Mouse (Mus musculus): ENCODE data around the gene Pald1. TPM values are rescaled to one million over a fixed set of nuclear protein-coding genes. Genes with fewer than 3 reads are reported as not detected.

Gene Pald1
- polyA plus RNA-seq, 1 experiment from 2014 or later, result 23.7 TPM

DNA sequence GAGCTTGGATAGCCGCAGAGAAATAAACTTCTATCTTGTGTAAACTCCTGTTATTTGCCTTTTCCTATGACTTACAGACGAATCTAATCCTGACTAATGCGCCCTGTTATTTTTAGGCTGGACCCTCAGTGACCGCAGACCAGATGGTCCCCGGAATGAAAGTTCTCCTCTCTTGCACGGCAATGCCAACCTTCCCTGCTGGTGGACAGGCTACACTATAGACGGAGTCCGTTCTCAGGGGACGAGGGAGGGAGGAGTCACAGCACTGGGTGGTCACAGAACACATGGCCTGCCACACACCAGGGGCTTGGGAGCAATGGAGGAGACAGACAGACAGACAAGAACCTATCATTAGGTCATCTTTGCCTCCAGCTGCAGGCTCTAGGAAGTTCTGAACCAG is 20.8 kb downstream of the Pald1 start:
- H3K27ac ChIP-seq, result no peak overlapping the region
- no peak for ATAC-seq (replicated peaks)
- H3K9ac ChIP-seq, result no peak overlapping the region
- H3K4me2 ChIP-seq, result no peak overlapping the region
- H3K4me1 ChIP-seq, result no peaks in the 10 kb centered on the region
- no peaks in the 10 kb centered on the region for H3K27me3 ChIP-seq (replicated peaks)
- WGBS, result 77% methylated on average over 9 of the region's 9 CpGs
- no peaks in the 10 kb centered on the region for H3K9me3 ChIP-seq
- H3K4me3 ChIP-seq, result no peak overlapping the region
- no peaks in the 10 kb centered on the region for H3K36me3 ChIP-seq (replicated peaks)

DNA sequence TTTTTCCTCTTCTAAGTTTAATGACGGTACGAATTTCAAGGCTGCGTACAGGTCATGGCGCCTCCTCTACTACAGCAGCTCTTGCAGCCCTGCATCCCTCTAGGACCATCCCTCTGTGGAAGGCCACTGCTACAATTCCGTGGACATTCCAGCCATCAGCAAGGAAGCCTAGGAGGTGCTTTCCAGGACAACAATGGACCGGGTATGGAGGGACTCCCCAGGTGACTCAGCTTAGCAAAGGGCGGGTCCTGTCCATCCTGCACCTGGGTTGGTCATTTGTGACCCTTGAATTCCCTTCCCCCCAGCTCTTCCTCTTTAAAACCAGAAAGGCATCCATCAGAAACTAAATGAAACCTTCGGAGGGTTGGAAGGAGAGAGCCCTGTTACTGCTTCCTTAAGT is 22.7 kb downstream of the Pald1 start:
- Histone ChIP-seq H3K27me3 (replicated peaks) (no peaks in the 10 kb centered on the region), H3K4me3 (no peak overlapping the region), H3K27ac (no peak overlapping the region), H3K9me3 (no peaks in the 10 kb centered on the region), H3K4me1 (no peaks in the 10 kb centered on the region), H3K4me2 (no peak overlapping the region), H3K36me3 (replicated peaks) (no peaks in the 10 kb centered on the region), H3K9ac (no peak overlapping the region)
- ATAC-seq (replicated peaks), result no peak
- 96% methylated on average over 8 of the region's 8 CpGs for WGBS

DNA sequence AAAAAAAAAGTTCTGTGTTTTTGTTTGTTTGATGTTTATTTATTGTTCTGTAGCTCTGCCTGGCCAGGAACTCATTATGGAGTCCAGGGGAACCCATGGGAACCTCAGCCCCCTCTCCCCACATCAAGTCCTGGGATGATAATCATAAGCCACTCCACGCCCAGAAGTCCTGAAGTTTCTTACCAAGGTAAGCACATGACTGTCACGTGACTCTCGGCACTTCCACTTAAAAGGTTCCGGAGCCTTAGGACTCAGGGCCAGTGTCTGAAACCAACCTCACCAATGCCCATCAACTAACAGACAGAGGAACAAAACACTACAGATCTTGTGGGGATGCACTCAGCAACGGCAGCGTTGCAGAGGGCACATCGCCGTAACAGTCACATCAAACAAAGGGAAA is 23.9 kb downstream of the Pald1 start:
- no peaks in the 10 kb centered on the region for H3K4me1 ChIP-seq
- no peak overlapping the region for H3K4me3 ChIP-seq
- no peaks in the 10 kb centered on the region for H3K36me3 ChIP-seq (replicated peaks)
- H3K4me2 ChIP-seq, result no peak overlapping the region
- H3K9ac ChIP-seq, result no peak overlapping the region
- 93% methylated on average over 8 of the region's 8 CpGs for WGBS
- no peaks in the 10 kb centered on the region for H3K27me3 ChIP-seq (replicated peaks)
- no peak for ATAC-seq (replicated peaks)
- H3K27ac ChIP-seq, result no peak overlapping the region
- H3K9me3 ChIP-seq, result no peaks in the 10 kb centered on the region

DNA sequence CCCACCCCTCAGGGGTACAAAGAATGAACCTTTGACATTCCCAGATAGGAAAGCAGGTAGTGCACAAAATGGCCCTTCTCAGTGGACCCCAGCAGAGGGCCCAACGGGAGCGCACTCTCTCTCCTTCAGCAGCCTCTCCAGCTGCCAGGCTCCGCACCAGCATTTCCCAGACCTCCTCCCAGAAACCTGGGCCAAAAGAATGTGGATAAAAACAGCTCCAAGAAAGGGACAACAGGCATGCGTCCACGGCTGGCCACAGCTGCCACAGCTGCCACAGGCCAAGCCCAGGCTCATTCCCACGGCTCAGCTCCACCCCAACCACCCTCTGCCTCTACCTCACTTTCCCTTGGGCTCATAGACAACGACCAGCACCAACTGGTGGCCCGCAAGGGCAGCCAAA is 25.7 kb downstream of the Pald1 start:
- H3K4me3 ChIP-seq, result no peak overlapping the region
- H3K27me3 ChIP-seq (replicated peaks), result no peaks in the 10 kb centered on the region
- WGBS, result 67% methylated on average over 8 of the region's 8 CpGs
- H3K4me2 ChIP-seq, result no peak overlapping the region
- ATAC-seq (replicated peaks), result no peak
- no peak overlapping the region for H3K9ac ChIP-seq
- H3K4me1 ChIP-seq, result no peaks in the 10 kb centered on the region
- H3K9me3 ChIP-seq, result no peaks in the 10 kb centered on the region
- H3K36me3 ChIP-seq (replicated peaks), result no peaks in the 10 kb centered on the region
- no peak overlapping the region for H3K27ac ChIP-seq

DNA sequence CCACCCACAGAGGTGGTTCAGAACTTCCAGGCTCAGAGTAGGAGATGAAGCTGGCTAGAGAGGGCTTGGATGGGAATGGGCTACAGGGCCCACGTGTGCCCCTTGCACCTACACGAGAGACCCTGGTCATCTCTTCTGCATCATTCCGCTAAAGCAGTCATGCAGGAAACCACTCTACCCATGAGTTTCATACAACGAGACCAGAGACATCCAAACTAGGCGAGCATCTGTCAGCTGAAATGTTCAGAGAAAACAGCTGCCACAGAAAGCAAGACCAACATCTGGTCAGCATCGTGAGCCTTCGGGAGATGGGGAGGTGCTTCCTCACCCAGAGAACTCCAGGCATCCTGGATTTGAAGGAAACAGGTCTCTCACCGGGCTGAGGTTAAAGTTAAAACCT is 26.8 kb downstream of the Pald1 start:
- WGBS, result 96% methylated on average over 8 of the region's 8 CpGs
- Histone ChIP-seq H3K27me3 (replicated peaks) (no peaks in the 10 kb centered on the region), H3K4me1 (no peaks in the 10 kb centered on the region), H3K4me3 (no peak overlapping the region), H3K36me3 (replicated peaks) (no peaks in the 10 kb centered on the region), H3K9me3 (no peaks in the 10 kb centered on the region), H3K9ac (no peak overlapping the region), H3K4me2 (no peak overlapping the region), H3K27ac (no peak overlapping the region)
- no peak for ATAC-seq (replicated peaks)

DNA sequence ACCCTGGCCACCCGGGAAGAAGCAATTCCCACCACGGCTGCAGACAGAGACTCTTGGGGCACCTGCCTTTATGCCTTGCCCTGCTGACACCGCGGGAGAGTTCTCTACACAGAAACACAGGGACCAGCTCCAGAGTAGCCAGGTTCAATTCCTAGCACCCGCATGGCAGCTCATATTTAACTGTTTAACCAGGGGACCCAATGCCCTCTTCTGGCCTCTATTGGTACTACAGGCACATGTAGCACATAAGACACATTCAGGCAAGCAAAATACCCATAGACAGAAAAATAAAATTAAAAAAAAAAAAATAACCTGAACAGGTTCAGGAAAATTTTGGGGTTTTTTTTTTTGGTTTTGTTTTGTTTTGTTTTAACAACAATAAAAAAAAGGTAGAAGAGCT is 27.2 kb downstream of the Pald1 start:
- Histone ChIP-seq H3K27me3 (replicated peaks) (no peaks in the 10 kb centered on the region), H3K4me3 (no peak overlapping the region), H3K36me3 (replicated peaks) (no peaks in the 10 kb centered on the region), H3K27ac (no peak overlapping the region), H3K4me1 (no peaks in the 10 kb centered on the region), H3K9me3 (no peaks in the 10 kb centered on the region), H3K9ac (no peak overlapping the region), H3K4me2 (no peak overlapping the region)
- WGBS, result 95% methylated on average over 5 of the region's 5 CpGs
- no peak for ATAC-seq (replicated peaks)

DNA sequence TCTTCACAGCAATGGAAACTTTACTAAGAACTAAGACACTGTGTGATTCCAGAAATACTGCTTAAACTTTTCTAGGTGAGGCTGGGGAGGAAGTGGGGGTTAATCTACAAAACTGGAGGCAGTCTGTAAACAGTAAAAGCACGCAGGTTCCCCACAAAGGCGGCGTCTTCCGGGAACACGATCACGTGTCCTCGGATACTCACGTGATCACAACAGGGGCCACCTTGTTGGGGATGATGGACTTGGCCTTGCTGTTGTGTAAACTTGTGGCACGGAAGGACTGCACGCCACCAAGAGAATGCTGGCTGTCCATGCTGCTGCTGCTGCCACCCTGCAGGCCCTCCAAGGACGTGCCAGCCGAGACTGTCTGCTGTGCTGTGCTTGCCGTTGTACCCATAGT is 27.7 kb downstream of the Pald1 start:
- Histone ChIP-seq H3K27me3 (replicated peaks) (no peaks in the 10 kb centered on the region), H3K9me3 (no peaks in the 10 kb centered on the region), H3K4me3 (no peak overlapping the region), H3K36me3 (replicated peaks) (no peaks in the 10 kb centered on the region), H3K4me1 (no peaks in the 10 kb centered on the region), H3K4me2 (no peak overlapping the region), H3K9ac (no peak overlapping the region), H3K27ac (no peak overlapping the region)
- WGBS, result 97% methylated on average over 13 of the region's 13 CpGs
- ATAC-seq (replicated peaks), result no peak

DNA sequence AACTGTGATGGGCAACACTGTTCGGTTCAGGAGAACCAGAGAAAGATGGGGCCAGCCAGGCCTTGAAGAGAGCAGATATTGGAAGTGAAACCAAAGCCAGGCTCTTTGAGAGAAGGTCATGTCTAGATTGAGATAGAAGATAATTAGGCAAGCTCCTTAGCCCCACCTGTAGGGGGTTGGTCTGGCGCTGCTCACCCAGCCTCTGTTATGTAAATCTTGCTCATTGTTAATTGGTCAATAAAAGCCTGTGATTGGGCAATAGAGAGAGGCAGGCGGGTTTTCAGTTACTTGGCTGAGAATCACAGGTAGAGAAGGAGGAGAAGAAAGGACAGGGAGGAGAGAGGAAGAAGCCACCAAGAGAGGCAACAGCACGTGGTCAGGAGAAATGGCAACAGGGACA is 32.1 kb downstream of the Pald1 start:
- H3K4me3 ChIP-seq, result no peak overlapping the region
- no peak for ATAC-seq (replicated peaks)
- WGBS, result 69% methylated on average over 4 of the region's 4 CpGs
- H3K36me3 ChIP-seq (replicated peaks), result 0 out of 2 replicates have a peak, but pooled peaks cover 10% of the 10 kb centered on the region
- H3K4me1 ChIP-seq, result no peaks in the 10 kb centered on the region
- H3K27ac ChIP-seq, result no peak overlapping the region
- no peak overlapping the region for H3K4me2 ChIP-seq
- H3K27me3 ChIP-seq (replicated peaks), result no peaks in the 10 kb centered on the region
- H3K9ac ChIP-seq, result no peak overlapping the region
- no peaks in the 10 kb centered on the region for H3K9me3 ChIP-seq

DNA sequence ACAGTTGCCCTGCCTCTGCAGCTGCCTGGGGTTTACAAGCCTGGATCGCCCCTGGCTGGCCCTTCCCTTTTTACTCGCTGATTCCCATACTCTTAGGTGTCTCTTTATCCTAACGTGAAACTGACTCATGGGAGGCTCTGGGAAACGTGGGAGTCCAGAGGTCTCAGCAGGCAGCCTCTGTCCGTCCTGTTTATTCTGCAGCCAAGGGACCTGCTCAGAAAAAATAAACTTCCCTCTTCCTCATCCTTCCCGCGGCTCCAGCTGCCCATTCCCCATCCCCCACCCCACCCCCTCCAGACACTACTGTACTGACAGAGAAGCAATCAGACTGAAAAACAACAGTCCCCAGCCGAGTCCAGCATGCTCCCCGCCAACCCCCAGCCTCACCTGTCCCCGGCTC is 37.0 kb downstream of the Pald1 start:
- H3K4me3 ChIP-seq, result no peak overlapping the region
- ATAC-seq (replicated peaks), result no peak
- H3K4me2 ChIP-seq, result no peak overlapping the region
- 0 out of 2 replicates have a peak, but pooled peaks cover 10% of the 10 kb centered on the region for H3K36me3 ChIP-seq (replicated peaks)
- no peak overlapping the region for H3K9ac ChIP-seq
- H3K27ac ChIP-seq, result no peak overlapping the region
- no peaks in the 10 kb centered on the region for H3K27me3 ChIP-seq (replicated peaks)
- 39% methylated on average over 10 of the region's 10 CpGs for WGBS
- no peaks in the 10 kb centered on the region for H3K9me3 ChIP-seq
- H3K4me1 ChIP-seq, result peaks cover 5% of the 10 kb centered on the region; the same call in 1 of the 2 replicates

DNA sequence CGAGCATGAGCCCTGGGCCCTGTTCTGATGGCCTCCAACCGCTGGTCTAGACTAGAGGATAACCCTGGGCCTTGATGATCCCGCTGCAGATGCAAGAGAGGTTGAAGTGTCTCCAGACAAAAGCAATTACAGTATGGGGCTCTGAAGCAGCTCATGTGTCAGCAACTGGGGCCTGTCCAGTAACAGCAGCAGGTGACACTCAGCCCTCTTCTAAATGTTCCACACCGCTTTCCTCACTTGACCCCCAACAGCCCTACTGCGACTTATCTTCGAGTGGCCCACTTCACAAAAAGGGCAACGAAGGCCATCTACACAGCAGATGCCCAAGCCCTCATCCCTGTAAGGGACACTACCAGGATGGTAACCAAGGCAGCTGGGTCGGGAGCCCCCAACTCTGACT is 38.2 kb downstream of the Pald1 start:
- no peak for ATAC-seq (replicated peaks)
- Histone ChIP-seq H3K27ac (no peak overlapping the region), H3K4me2 (no peak overlapping the region), H3K27me3 (replicated peaks) (no peaks in the 10 kb centered on the region), H3K36me3 (replicated peaks) (0 out of 2 replicates have a peak, but pooled peaks cover 10% of the 10 kb centered on the region), H3K9ac (no peak overlapping the region), H3K4me3 (no peak overlapping the region), H3K4me1 (peaks cover 5% of the 10 kb centered on the region; the same call in 1 of the 2 replicates), H3K9me3 (no peaks in the 10 kb centered on the region)
- WGBS, result 67% methylated on average over 8 of the region's 8 CpGs

DNA sequence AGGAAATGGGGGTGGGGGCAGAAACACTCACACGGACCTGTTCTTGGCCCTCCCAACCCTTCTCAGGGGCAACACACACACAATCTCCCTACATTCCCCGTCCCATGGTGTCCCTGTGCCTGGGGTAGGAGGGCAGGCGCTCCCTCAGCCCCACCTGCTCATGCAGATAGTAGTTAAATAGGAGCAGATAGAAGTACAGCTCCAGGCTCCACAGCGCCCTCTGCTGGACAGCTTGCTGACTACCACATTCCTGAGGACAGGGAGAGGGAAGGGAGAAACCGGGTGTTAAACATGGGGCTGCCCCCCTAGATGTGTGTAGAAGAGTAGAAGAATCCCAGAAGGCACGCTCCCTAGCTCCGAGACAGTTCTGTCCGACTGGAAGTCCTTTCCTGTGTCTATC is 39.4 kb downstream of the Pald1 start:
- no peaks in the 10 kb centered on the region for H3K9me3 ChIP-seq
- H3K36me3 ChIP-seq (replicated peaks), result no peaks in the 10 kb centered on the region
- 54% methylated on average over 8 of the region's 8 CpGs for WGBS
- no peak overlapping the region for H3K9ac ChIP-seq
- no peak overlapping the region for H3K4me3 ChIP-seq
- no peaks in the 10 kb centered on the region for H3K27me3 ChIP-seq (replicated peaks)
- no peak for ATAC-seq (replicated peaks)
- H3K27ac ChIP-seq, result no peak overlapping the region
- H3K4me1 ChIP-seq, result peaks cover 5% of the 10 kb centered on the region; the same call in 1 of the 2 replicates
- H3K4me2 ChIP-seq, result no peak overlapping the region

DNA sequence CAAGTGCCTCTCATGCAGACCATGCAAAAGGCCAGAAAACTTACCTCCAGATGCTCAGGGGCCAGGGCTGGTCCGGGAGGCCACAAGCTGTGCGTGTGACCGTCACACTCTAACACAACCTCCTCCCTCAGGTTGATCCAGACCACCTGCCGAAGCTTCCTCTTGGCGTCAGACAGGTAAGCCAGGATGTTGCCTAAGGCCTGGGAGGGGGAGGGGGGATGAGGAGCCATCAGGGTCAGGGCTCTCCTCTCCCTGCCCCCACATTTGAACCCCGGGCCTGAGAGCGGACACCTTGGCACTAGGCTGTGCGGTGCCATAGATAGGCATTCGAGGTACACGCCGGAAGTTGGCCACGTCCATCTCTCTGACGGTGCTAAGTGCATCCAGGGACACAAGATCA is 40.6 kb downstream of the Pald1 start:
- 97% methylated on average over 13 of the region's 13 CpGs for WGBS
- H3K9me3 ChIP-seq, result no peaks in the 10 kb centered on the region

DNA sequence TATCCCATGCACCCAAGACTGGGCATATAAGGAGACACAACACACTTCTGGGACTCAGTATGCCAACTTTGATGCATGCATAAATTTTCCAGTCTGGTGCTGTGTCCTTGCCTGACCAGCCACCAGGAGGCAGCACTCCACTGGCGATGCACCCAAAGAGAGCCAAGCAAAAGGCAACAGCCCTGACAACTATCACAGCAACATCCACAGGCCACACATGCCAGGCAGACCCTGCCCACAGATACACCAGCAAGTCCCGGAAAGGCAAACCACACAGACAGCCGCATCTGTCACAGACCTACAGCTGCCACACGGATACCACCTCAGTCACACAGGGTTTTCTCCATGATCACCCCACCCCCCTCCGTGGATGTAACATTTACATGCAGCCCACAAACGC is 41.8 kb downstream of the Pald1 start:
- Histone ChIP-seq H3K9me3 (no peaks in the 10 kb centered on the region), H3K4me2 (no peak overlapping the region), H3K36me3 (replicated peaks) (no peaks in the 10 kb centered on the region), H3K9ac (no peak overlapping the region), H3K4me1 (peaks cover 5% of the 10 kb centered on the region; the same call in 1 of the 2 replicates), H3K4me3 (no peak overlapping the region), H3K27ac (no peak overlapping the region), H3K27me3 (replicated peaks) (no peaks in the 10 kb centered on the region)
- peak; percentile 65; the same call in 1 of the 2 replicates for ATAC-seq (replicated peaks)
- 73% methylated on average over 6 of the region's 6 CpGs for WGBS

More for the DNA sequence above, 40.6 kb downstream of the Pald1 start:
- H3K4me1 ChIP-seq, result peaks cover 5% of the 10 kb centered on the region; the same call in 1 of the 2 replicates
- no peak overlapping the region for H3K9ac ChIP-seq
- H3K4me3 ChIP-seq, result no peak overlapping the region
- H3K36me3 ChIP-seq (replicated peaks), result no peaks in the 10 kb centered on the region
- no peaks in the 10 kb centered on the region for H3K27me3 ChIP-seq (replicated peaks)
- no peak overlapping the region for H3K27ac ChIP-seq
- no peak for ATAC-seq (replicated peaks)
- no peak overlapping the region for H3K4me2 ChIP-seq
